In genomic region chr1:50798166-50798565, GRCm38 (mm10) we compare ENCODE assay signal across 25 mouse cellular contexts.
A peak's percentile ranks its signal among the peaks of the same experiment; 100 is the strongest.
DNase-seq lines count a peak whose midpoint lies in the region; ATAC-seq and TF ChIP-seq lines count a peak whose summit lies in the region.
"Had no signal": no experiment of that assay in that cellular context is flagged by ENCODE, and none has a peak within 500 bp of the region (broad histone marks: within the 10 kb centered on the region; RNA-seq: fewer than 3 reads in every experiment).

No protein-coding gene starts in this region.

- H3K9me3 ChIP-seq in forebrain, postnatal 0 days (ENCODE audit: low read length) = no peaks in the 10 kb centered on the region
- no peaks in the 10 kb centered on the region for H3K9me3 ChIP-seq in forebrain, embryonic 16.5 days (ENCODE audit: control insufficient read depth, low read length)
- no peaks in the 10 kb centered on the region for H3K9me3 ChIP-seq in midbrain, postnatal 0 days (ENCODE audit: low read length)
- H3K9me3 ChIP-seq in midbrain, embryonic 11.5 days (ENCODE audit: control insufficient read depth, low read length) = no peaks in the 10 kb centered on the region
- H3K9me3 ChIP-seq: embryonic facial prominence, embryonic 13.5 days; embryonic facial prominence, embryonic 15.5 days; forebrain, embryonic 13.5 days had no signal

- no peak overlapping the region for H3K4me3 ChIP-seq in forebrain, postnatal 0 days (ENCODE audit: low read depth, low read length)
- no peak overlapping the region for H3K4me3 ChIP-seq in forebrain, embryonic 16.5 days (replicated peaks; ENCODE audit: low read length)
- H3K4me3 ChIP-seq in midbrain, postnatal 0 days (ENCODE audit: low read depth, low read length) = no peak overlapping the region
- no peak overlapping the region for H3K4me3 ChIP-seq in midbrain, embryonic 11.5 days (ENCODE audit: low read depth, low read length)
- H3K4me3 ChIP-seq: embryonic facial prominence, embryonic 13.5 days; embryonic facial prominence, embryonic 15.5 days; erythroblast, embryonic 14.5 days; forebrain, embryonic 13.5 days had no signal

- DNase-seq in cerebellum, postnatal 10 days = peak; percentile 15 to 51
- no peak for DNase-seq in cerebellum, adult 9-11 months
- DNase-seq in forebrain, postnatal 0 days = peak; percentile 22
- peak; percentile 4 for DNase-seq in midbrain, postnatal 0 days (ENCODE audit: low spot score)
- DNase-seq in midbrain, embryonic 11.5 days (ENCODE audit: low spot score, missing footprints) = no peak
- DNase-seq in frontal cortex, postnatal 25 days (ENCODE audit: low spot score in 2 of 2) = no peak
- DNase-seq: adrenal gland, adult 8-10 months; adrenal gland, postnatal 14 days; adrenal gland, postnatal 36 days; B cell, adult 2 months; cerebellum, adult 11 months; cerebellum, adult 18-20 months; cerebellum, adult 8-10 months; cerebellum, postnatal 36 days; embryo, embryonic 11 days had no signal

- ATAC-seq in forebrain, postnatal 0 days = no peak
- no peak for ATAC-seq in forebrain, embryonic 16.5 days
- no peak for ATAC-seq in midbrain, postnatal 0 days (ENCODE audit: low FRiP score)
- no peak for ATAC-seq in midbrain, embryonic 11.5 days (ENCODE audit: low FRiP score)
- ATAC-seq: activated CD4-positive, CD25-positive, alpha-beta regulatory T cell, adult 4 months; CD4-positive, CD25-positive, alpha-beta regulatory T cell, adult 4 months; forebrain, embryonic 13.5 days; Patski had no signal

- 20% methylated on average over 3 of the region's 3 CpGs for WGBS in forebrain, postnatal 0 days
- WGBS in forebrain, embryonic 16.5 days = 39% methylated on average over 3 of the region's 3 CpGs
- 52% methylated on average over 3 of the region's 3 CpGs for WGBS in midbrain, postnatal 0 days
- 50% methylated on average over 3 of the region's 3 CpGs for WGBS in midbrain, embryonic 11.5 days

- no peak overlapping the region for H3K9ac ChIP-seq in forebrain, postnatal 0 days
- no peak overlapping the region for H3K9ac ChIP-seq in forebrain, embryonic 16.5 days (replicated peaks; ENCODE audit: low read depth, low read length)
- no peak overlapping the region for H3K9ac ChIP-seq in midbrain, postnatal 0 days (replicated peaks; ENCODE audit: low read length, poor library complexity, severe bottlenecking)
- H3K9ac ChIP-seq in midbrain, embryonic 11.5 days (ENCODE audit: low read length) = no peak overlapping the region
- H3K9ac ChIP-seq: embryonic facial prominence, embryonic 13.5 days; embryonic facial prominence, embryonic 15.5 days; forebrain, embryonic 13.5 days had no signal

- no peak overlapping the region for H3K27ac ChIP-seq in forebrain, postnatal 0 days (ENCODE audit: low read depth, low read length)
- no peak overlapping the region for H3K27ac ChIP-seq in forebrain, embryonic 16.5 days (ENCODE audit: low read length)
- H3K27ac ChIP-seq in midbrain, postnatal 0 days (ENCODE audit: low read depth, low read length) = no peak overlapping the region
- H3K27ac ChIP-seq in midbrain, embryonic 11.5 days (ENCODE audit: low read depth, low read length) = no peak overlapping the region
- H3K27ac ChIP-seq: embryonic facial prominence, embryonic 13.5 days; embryonic facial prominence, embryonic 15.5 days; forebrain, embryonic 13.5 days had no signal

- H3K4me1 ChIP-seq in forebrain, postnatal 0 days (ENCODE audit: insufficient read depth) = no peaks in the 10 kb centered on the region
- no peaks in the 10 kb centered on the region for H3K4me1 ChIP-seq in forebrain, embryonic 16.5 days (replicated peaks; ENCODE audit: control insufficient read depth, insufficient read depth, low read length)
- no peaks in the 10 kb centered on the region for H3K4me1 ChIP-seq in midbrain, postnatal 0 days (ENCODE audit: insufficient read depth, low read length)
- H3K4me1 ChIP-seq in midbrain, embryonic 11.5 days (ENCODE audit: control insufficient read depth, insufficient read depth, low read length) = no peaks in the 10 kb centered on the region
- H3K4me1 ChIP-seq: embryonic facial prominence, embryonic 13.5 days; embryonic facial prominence, embryonic 15.5 days; forebrain, embryonic 13.5 days had no signal

- no peak for TF ChIP-seq CTCF in forebrain, postnatal 0 days (IDR thresholded peaks at IDR 0.05; ENCODE audit: low read depth)
- no peak for TF ChIP-seq CTCF in midbrain, postnatal 0 days (IDR thresholded peaks at IDR 0.05)

- H3K27me3 ChIP-seq in forebrain, postnatal 0 days (ENCODE audit: insufficient read depth, low read length) = no peaks in the 10 kb centered on the region
- no peaks in the 10 kb centered on the region for H3K27me3 ChIP-seq in forebrain, embryonic 16.5 days (replicated peaks; ENCODE audit: control insufficient read depth, insufficient read depth, low read length)
- no peaks in the 10 kb centered on the region for H3K27me3 ChIP-seq in midbrain, postnatal 0 days (ENCODE audit: insufficient read depth, low read length)
- no peaks in the 10 kb centered on the region for H3K27me3 ChIP-seq in midbrain, embryonic 11.5 days (ENCODE audit: control insufficient read depth, insufficient read depth, low read length)
- H3K27me3 ChIP-seq: CH12.LX; embryonic facial prominence, embryonic 13.5 days; embryonic facial prominence, embryonic 15.5 days; forebrain, embryonic 13.5 days had no signal

- H3K4me2 ChIP-seq in forebrain, postnatal 0 days (ENCODE audit: low read depth) = no peak overlapping the region
- H3K4me2 ChIP-seq in forebrain, embryonic 16.5 days (ENCODE audit: low read length) = no peak overlapping the region
- H3K4me2 ChIP-seq in midbrain, postnatal 0 days (ENCODE audit: low read depth, low read length, poor library complexity, severe bottlenecking) = no peak overlapping the region
- no peak overlapping the region for H3K4me2 ChIP-seq in midbrain, embryonic 11.5 days
- H3K4me2 ChIP-seq: embryonic facial prominence, embryonic 13.5 days; embryonic facial prominence, embryonic 15.5 days; forebrain, embryonic 13.5 days had no signal

- no peaks in the 10 kb centered on the region for H3K36me3 ChIP-seq in forebrain, postnatal 0 days (ENCODE audit: insufficient read depth)
- H3K36me3 ChIP-seq in forebrain, embryonic 16.5 days (ENCODE audit: control insufficient read depth, insufficient read depth) = no peaks in the 10 kb centered on the region
- H3K36me3 ChIP-seq in midbrain, postnatal 0 days (ENCODE audit: insufficient read depth, low read length) = no peaks in the 10 kb centered on the region
- no peaks in the 10 kb centered on the region for H3K36me3 ChIP-seq in midbrain, embryonic 11.5 days (ENCODE audit: control insufficient read depth, insufficient read depth, low read length)
- H3K36me3 ChIP-seq: embryonic facial prominence, embryonic 13.5 days; embryonic facial prominence, embryonic 15.5 days; G1E had no signal

Comparison
In these comparisons a context has a peak if more than half of its experiments do, and no peak if none do; other contexts are left out.
1. DNase-seq: peak in cerebellum, postnatal 10 days (2 of 2), forebrain, postnatal 0 days (single experiment) and midbrain, postnatal 0 days (single experiment); none in cerebellum, adult 9-11 months (single experiment), midbrain, embryonic 11.5 days (single experiment) and frontal cortex, postnatal 25 days (0 of 2).